Mouse (Mus musculus) mouse embryonic stem cell (cell line): ENCODE data around the gene Lrfn3.

ENCODE experiments used
- in situ Hi-C, 2 experiments: fragments of 300-500 bp; cut with MboI; formaldehyde crosslinking; loops; 1 replicate in 1 of 2; 3 replicates in 1 of 2; pipeline ENCODE4 v1.14.3; 2019 to 2020; ENCODE audit warnings: low sequenced_read_pairs in 2 of 2, low pct_unique_long_range_greater_than_20kb in 1 of 2, mixed read lengths in 1 of 2; ENCODE audit not compliant: unreplicated experiment in 1 of 2

Lrfn3 gene

GRCm38 (mm10) chr7:30321539-30322284 lies 40.9 kb downstream of the Lrfn3 start, which contains the start of gene E130208F15Rik:
TSS of gene E130208F15Rik (plus strand) at chr7:30321740.
- in situ Hi-C loops: no loop called here

- in situ Hi-C loops: no loop called here
Measured at GRCm38 (mm10) chr7:30320946-30321345, 41.6 kb downstream of the Lrfn3 start.

GRCm38 (mm10) chr7:30318142-30318541 lies 44.4 kb downstream of the Lrfn3 start:
- in situ Hi-C loops: no loop called here

- in situ Hi-C loops: no loop called here
Measured at GRCm38 (mm10) chr7:30315559-30316529, 46.7 kb downstream of the Lrfn3 start.

- in situ Hi-C loops: no loop called here
Measured at GRCm38 (mm10) chr7:30314721-30315155, 47.8 kb downstream of the Lrfn3 start, which contains the start of gene Syne4. TSS of gene Syne4 (plus strand) at chr7:30314807.

- in situ Hi-C loops: no loop called here
Measured at GRCm38 (mm10) chr7:30313666-30314320, 48.8 kb downstream of the Lrfn3 start.

GRCm38 (mm10) chr7:30310136-30310535 lies 52.4 kb downstream of the Lrfn3 start:
- in situ Hi-C loops: no loop called here

- in situ Hi-C loops: no loop called here
Measured at GRCm38 (mm10) chr7:30309395-30310129, 53.0 kb downstream of the Lrfn3 start.

- in situ Hi-C loops: no loop called here
Measured at GRCm38 (mm10) chr7:30308076-30309005, 54.2 kb downstream of the Lrfn3 start, which contains the start of gene Alkbh6. TSS of gene Alkbh6 (plus strand) at chr7:30308717.

- in situ Hi-C loops: no loop called here
Measured at GRCm38 (mm10) chr7:30306083-30306779, 56.3 kb downstream of the Lrfn3 start.
